Mouse (Mus musculus): ENCODE measurements at regions not wholly inside any gene's neighbourhood (a gene's known extent, or its start where the extent isn't known, plus 50 kb on each side); places are given as distances from the start of the nearest gene placed in this dataset.

GRCm38 (mm10) chr2:160591446-160592180 lies 54.1 kb upstream of the Top1 start:
- H3K27ac ChIP-seq (ENCODE audit: insufficient read depth, low read depth, low read length): no peak overlapping the region
- H3K4me3 ChIP-seq (ENCODE audit: insufficient read depth, low read length): no peak overlapping the region
- TF ChIP-seq POLR2A (IDR thresholded peaks at IDR 0.05; ENCODE audit: borderline replicate concordance, low read depth, low read length): no peak
- no peak for TF ChIP-seq CTCF (IDR thresholded peaks at IDR 0.05; ENCODE audit: low read depth, low read length)

GRCm38 (mm10) chr2:160593035-160593434 lies 52.7 kb upstream of the Top1 start:
- H3K27ac ChIP-seq (ENCODE audit: insufficient read depth, low read depth, low read length): no peak overlapping the region
- no peak overlapping the region for H3K4me3 ChIP-seq (ENCODE audit: insufficient read depth, low read length)
- no peaks in the 10 kb centered on the region for H3K4me1 ChIP-seq (ENCODE audit: control insufficient read depth, insufficient read depth, low read length)
- TF ChIP-seq POLR2A (IDR thresholded peaks at IDR 0.05; ENCODE audit: borderline replicate concordance, low read depth, low read length): no peak
- TF ChIP-seq CTCF (IDR thresholded peaks at IDR 0.05; ENCODE audit: low read depth, low read length): peak; percentile 64

More at GRCm38 (mm10) chr2:160591446-160592180, 54.1 kb upstream of the Top1 start:
- no peaks in the 10 kb centered on the region for H3K4me1 ChIP-seq (ENCODE audit: control insufficient read depth, insufficient read depth, low read length)

Data from bone marrow macrophage, adult 2 months (primary cell).